Mouse (Mus musculus) CD8-positive naive resting alpha-beta T cell, adult 57 days (primary cell): ENCODE measurements around the gene Cnbd2. TPM values are rescaled to one million over a fixed set of nuclear protein-coding genes. Genes with fewer than 3 reads are reported as not detected.

Experiments used
- total RNA-seq: library from RNA; stranded (reverse); gene quantifications from one replicate; pipeline ENCODE4 v1.2.4, GENCODE M21; 2023

The Cnbd2 gene
- 2.1 TPM for total RNA-seq

DNA sequence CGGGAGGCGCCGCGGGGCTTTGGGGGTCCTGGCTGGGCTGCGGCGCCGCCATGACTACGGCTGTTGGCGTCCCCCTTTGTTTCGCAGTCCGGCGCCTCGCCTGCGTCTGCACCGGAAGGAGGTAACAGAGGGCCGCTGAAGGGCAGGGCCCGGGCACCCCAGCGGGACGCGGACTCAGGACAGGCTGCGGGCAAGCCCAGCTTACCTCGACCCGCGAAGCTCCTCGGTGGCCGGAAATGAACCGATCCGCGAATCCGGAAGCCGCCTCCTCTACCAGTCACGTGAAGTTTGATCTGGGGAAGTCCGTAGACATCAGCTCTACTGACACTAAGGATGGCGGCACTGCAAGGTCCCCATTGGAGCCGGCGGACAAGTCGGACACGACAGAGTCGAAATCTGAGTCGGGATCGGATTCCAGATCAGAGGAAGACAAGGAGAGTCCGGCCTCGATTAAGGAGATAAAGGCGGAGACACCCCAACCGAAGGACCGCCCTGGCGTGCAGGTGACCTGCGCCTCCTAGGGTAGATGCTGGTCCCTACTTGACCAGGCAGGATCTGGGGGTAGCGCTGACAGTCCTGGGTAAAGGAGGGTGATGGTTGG lies at the start of gene Cnbd2, which contains the start of gene Scand1:
TSS of gene Cnbd2 (plus strand) at position 3 of the 601 bp plus-strand sequence.
TSS of gene Scand1 (minus strand) at position 408 of the 601 bp plus-strand sequence.

DNA sequence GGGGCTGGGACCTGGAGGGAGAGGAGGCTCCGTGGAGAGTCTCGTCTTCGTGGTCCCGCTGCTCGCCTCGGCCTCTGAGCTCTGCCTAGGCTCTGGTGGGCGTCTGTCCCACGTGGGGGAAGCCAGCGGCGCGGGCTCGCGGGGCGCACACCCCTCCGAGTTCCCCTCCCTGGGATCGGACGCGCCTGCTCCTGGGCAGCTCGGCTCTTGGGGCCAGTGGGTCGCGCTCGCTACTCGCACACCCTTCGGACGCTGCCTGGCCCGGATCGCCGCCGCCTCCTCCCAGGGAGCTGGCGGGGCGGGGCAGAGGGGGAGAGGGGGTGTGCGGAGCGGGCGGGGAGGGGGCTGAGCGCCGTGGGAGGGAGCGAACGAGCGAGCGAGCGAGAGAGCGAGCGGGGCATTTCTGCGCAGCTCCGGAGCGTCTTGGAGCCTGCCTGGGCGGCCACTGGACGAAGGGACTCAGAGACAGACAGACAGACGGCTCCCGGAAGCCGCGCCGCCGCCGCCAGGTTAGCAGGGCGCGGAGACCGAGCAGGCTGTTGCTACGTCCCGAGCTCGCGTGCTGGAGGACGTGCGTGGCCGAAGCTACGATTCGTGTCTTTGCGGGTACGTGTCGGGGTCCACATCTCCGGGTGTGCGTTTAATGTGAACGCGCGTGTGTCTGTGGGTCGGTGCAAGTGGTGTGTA lies 108.7 kb downstream of the Cnbd2 start, which contains the start of gene Epb41l1:
TSS of gene Epb41l1 (plus strand) at position 216 of the 687 bp plus-strand sequence.

Other genes with a start within 250 kb of the Cnbd2 start
- 4.1 TPM for gene Spag4, start 247.1 kb upstream of the Cnbd2 start, total RNA-seq
- 67.0 TPM for gene Cpne1, start 200.3 kb upstream of the Cnbd2 start, total RNA-seq
- gene Rbm12, start 200.3 kb upstream of the Cnbd2 start, total RNA-seq: 26.5 TPM
- 24.3 TPM for gene Gm28036, start 185.2 kb upstream of the Cnbd2 start, total RNA-seq
- gene Romo1, start 168.3 kb upstream of the Cnbd2 start, total RNA-seq: 51.0 TPM
- 24.9 TPM for gene Nfs1, start 168.1 kb upstream of the Cnbd2 start, total RNA-seq
- 1,869 TPM for gene Rbm39, start 132.1 kb upstream of the Cnbd2 start, total RNA-seq
- 76.0 TPM for gene Phf20, start 115.8 kb upstream of the Cnbd2 start, total RNA-seq
- gene Scand1, start 405 bp downstream of the Cnbd2 start, total RNA-seq: 81.3 TPM
- 4.3 TPM for gene Epb41l1, start 108.6 kb downstream of the Cnbd2 start, total RNA-seq
- gene Aar2, start 235.3 kb downstream of the Cnbd2 start, total RNA-seq: 38.3 TPM